Mouse (Mus musculus) hindbrain, embryonic 13.5 days (tissue): ENCODE measurements around the gene Nol3. TPM values are rescaled to one million over a fixed set of nuclear protein-coding genes. Genes with fewer than 3 reads are reported as not detected.
"Not testable (repeated sequence)": the region's sequence is repeated elsewhere in the genome, so short reads cannot be mapped to it uniquely, and the experiment has no call there.

ENCODE experiments used
- ATAC-seq: fragments of 200-750 bp; cut with Nextera tagmentation; 2 replicates; pipeline ENCODE4 v1.8.0; 2017; ENCODE audit warnings: moderate TSS enrichment; ENCODE audit not compliant: low FRiP score
- H3K27ac ChIP-seq: fragments of 300-500 bp; sonication (generic); 2 replicates; pipeline ENCODE4 v1.5.1; 2015; ENCODE audit warnings: inconsistent platforms, mild to moderate bottlenecking, moderate library complexity
- H3K27me3 ChIP-seq: fragments of 300-500 bp; sonication (generic); 2 replicates; pipeline ENCODE4 v1.6.1; 2015; ENCODE audit warnings: mild to moderate bottlenecking, inconsistent platforms
- H3K36me3 ChIP-seq: fragments of 300-500 bp; sonication (generic); 2 replicates; pipeline ENCODE4 v1.6.1; 2015; ENCODE audit warnings: mild to moderate bottlenecking, inconsistent platforms
- H3K4me1 ChIP-seq: fragments of 300-500 bp; sonication (generic); replicated peaks from 2 replicates; pipeline ENCODE4 v1.6.1; 2015; ENCODE audit warnings: inconsistent platforms
- H3K4me2 ChIP-seq: fragments of 300-500 bp; sonication (generic); 2 replicates; pipeline ENCODE4 v1.6.1; 2015; ENCODE audit warnings: inconsistent platforms, mild to moderate bottlenecking, moderate library complexity
- H3K4me3 ChIP-seq: fragments of 300-500 bp; sonication (generic); 2 replicates; pipeline ENCODE4 v1.5.1; 2015; ENCODE audit warnings: mild to moderate bottlenecking, inconsistent platforms
- H3K9ac ChIP-seq: fragments of 300-500 bp; sonication (generic); 2 replicates; pipeline ENCODE4 v1.6.1; 2015; ENCODE audit warnings: mild to moderate bottlenecking, inconsistent platforms
- H3K9me3 ChIP-seq: fragments of 300-500 bp; sonication (generic); 2 replicates; pipeline ENCODE4 v1.6.1; 2016; ENCODE audit warnings: inconsistent platforms
- WGBS: fragments of 180-500 bp; shearing (Covaris S2); methylation state at CpG from one replicate; pipeline ENCODE4 v1.1.7; 2015; 5-methylcytosine and 5-hydroxymethylcytosine counted together
- polyA plus RNA-seq: library from polyadenylated mRNA; unstranded; fragments of >200 nt; fragmentation: Nextera tagmentation; extraction: Ambion mirVana; gene quantifications from 2 replicates; pipeline ENCODE4 v1.2.1, GENCODE M21; 2015

Nol3 gene
- polyA plus RNA-seq, 1 experiment from 2014 or later = 4.5 TPM

DNA sequence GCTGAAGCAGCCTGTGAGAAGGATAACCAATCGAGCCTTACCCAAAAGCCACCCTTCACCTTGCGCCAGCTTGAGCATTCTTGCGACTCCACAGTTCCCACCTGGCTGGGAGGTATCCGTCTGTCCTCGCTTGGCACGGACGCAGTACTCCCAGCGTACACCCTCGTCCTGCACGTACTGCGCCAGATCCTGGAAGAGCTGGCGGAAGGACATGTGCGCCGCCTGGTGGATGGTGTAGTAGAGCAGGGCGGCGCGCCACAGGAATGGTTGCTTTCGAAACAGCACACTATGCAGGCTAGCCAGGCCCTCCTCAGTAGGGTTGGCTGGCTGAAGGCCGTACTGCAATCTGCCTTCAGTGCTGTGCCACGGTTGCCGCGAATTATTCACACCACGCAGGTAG, 7.1 kb downstream of the Nol3 start:
- Histone ChIP-seq H3K36me3 (peaks cover 61% of the 10 kb centered on the region), H3K9me3 (no peaks in the 10 kb centered on the region), H3K27ac (no peak overlapping the region), H3K4me1 (peaks cover 52% of the 10 kb centered on the region), H3K27me3 (peaks cover 41% of the 10 kb centered on the region), H3K4me2 (no peak overlapping the region), H3K9ac (no peak overlapping the region), H3K4me3 (no peak overlapping the region)
- WGBS = 27% methylated on average over 22 of the region's 23 CpGs
- ATAC-seq = no peak

DNA sequence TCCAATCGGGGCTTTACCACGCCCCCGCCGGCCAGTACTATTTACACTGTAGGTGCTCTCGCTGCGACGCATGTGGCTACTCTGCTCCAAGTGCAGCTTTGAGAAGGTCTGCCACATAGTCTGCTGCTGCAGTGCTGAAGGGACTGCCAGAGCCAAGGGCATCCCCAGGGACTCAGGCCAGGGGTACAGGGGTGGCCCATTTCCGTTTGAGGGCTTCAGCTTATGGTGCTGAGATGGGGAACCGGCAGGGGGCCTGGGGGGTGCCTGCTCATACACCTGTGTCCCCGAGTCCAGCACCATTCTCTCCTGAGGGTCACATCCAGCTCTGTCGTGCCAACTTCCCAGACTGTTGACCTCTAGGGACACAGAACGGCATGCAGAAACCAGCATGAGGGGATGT, 9.6 kb downstream of the Nol3 start:
- H3K9me3 ChIP-seq = no peaks in the 10 kb centered on the region
- WGBS = 41% methylated on average over 12 of the region's 12 CpGs
- H3K4me3 ChIP-seq = no peak overlapping the region
- H3K4me2 ChIP-seq = peak overlapping the region; percentile 82
- ATAC-seq = no peak
- peaks cover 61% of the 10 kb centered on the region for H3K4me1 ChIP-seq
- H3K9ac ChIP-seq = peak overlapping the region; percentile 51; the same call in 1 of the 2 replicates
- H3K27me3 ChIP-seq = peaks cover 19% of the 10 kb centered on the region
- peaks cover 48% of the 10 kb centered on the region for H3K36me3 ChIP-seq
- H3K27ac ChIP-seq = no peak overlapping the region

DNA sequence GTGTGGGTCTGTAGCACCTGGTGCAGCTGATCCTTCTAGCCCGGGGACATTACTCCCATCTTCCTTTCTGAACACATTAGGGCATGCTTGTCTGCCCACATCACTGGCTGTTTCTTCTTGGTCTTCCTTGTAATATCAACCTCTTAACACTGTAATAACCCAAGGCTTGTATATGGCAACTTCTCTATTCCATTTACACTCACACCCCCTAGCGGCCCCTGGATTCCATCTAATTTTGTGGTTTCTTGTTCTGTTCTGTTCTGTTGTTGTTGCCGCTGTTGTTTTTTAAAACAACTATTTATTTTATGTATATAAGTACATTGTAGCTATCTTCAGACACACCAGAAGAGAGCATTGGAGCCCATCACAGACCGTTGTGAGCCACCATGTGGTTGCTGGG, 11.0 kb downstream of the Nol3 start:
- Histone ChIP-seq H3K36me3 (peaks cover 37% of the 10 kb centered on the region), H3K27me3 (peaks cover 20% of the 10 kb centered on the region), H3K9me3 (no peaks in the 10 kb centered on the region), H3K4me1 (peaks cover 68% of the 10 kb centered on the region), H3K4me3 (peak overlapping the region; percentile 55), H3K9ac (peak overlapping the region; percentile 51; the same call in 1 of the 2 replicates), H3K27ac (no peak overlapping the region), H3K4me2 (peak overlapping the region; percentile 82)
- WGBS = 88% methylated on average over 4 of the region's 4 CpGs
- no peak for ATAC-seq

DNA sequence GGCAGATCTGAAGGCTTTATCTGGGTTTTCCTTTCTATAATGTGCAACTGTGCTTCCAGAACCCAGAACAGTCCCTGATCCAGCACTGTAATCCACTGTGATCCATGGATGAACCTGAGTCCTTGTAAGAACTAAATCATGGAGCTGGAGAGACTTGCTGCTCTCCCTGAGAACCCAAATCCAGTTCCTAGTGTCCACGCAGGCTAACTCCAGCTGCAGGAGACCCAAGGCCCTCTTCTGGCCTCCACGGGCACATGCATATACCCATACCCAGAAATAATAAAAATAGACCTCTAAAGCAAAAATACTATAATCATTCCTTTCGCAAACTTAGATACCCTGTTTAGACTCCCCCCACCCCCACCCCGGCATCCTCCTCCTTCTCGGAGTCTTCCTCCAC, 12.3 kb downstream of the Nol3 start:
- WGBS = 81% methylated on average over 5 of the region's 5 CpGs
- ATAC-seq = no peak
- Histone ChIP-seq H3K4me2 (peak overlapping the region; percentile 82), H3K27ac (no peak overlapping the region), H3K4me1 (peaks cover 68% of the 10 kb centered on the region), H3K36me3 (peaks cover 24% of the 10 kb centered on the region), H3K4me3 (peak overlapping the region; percentile 55), H3K9ac (peak overlapping the region; percentile 77), H3K27me3 (peaks cover 17% of the 10 kb centered on the region), H3K9me3 (no peaks in the 10 kb centered on the region)

DNA sequence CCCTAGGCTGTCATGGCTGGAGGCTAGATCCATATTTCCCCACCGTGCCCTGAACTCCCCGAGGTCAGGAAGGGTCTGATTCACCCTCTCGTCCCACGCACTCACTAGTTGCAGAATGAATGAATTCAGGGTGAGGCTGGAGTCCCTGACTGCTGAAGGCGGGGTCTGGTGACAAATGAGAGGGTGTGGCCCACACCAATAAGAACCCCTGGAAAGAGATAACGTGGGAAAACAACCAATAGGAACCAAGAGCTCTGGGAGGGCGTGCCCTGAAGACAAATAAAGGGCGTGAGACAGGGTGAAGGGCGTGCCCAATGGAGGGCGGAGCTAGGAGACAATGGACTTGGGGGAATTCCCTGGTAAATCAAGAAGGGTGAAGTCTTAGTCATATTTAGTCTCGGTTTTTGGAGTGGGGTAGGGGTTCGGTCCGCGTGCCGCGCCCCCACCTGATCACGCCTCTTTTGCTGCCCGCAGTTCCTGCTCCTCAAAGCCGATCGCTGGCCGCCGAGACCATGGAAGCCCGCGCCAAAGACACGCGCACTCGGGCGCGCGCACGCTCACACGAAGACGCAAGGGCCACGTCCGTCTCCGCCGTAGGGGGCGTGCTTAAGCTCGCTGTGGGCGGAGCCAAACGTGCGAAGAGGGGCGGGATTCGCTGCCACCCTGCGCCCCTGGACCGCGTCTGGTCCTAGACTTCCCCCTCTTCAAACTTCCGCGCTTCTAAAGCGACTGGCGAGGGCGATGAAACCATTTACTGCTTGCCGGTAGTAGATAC, 13.2 kb downstream of the Nol3 start:
- peaks cover 62% of the 10 kb centered on the region for H3K4me1 ChIP-seq
- peak overlapping the region; percentile 82 for H3K4me2 ChIP-seq
- no peaks in the 10 kb centered on the region for H3K9me3 ChIP-seq
- H3K36me3 ChIP-seq = peaks cover 17% of the 10 kb centered on the region
- WGBS = under 1% methylated on average over 53 of the region's 53 CpGs
- ATAC-seq = peak; percentile 93
- H3K4me3 ChIP-seq = peak overlapping the region; percentile 55
- peak overlapping the region; percentile 95 for H3K27ac ChIP-seq
- peak overlapping the region; percentile 77 for H3K9ac ChIP-seq
- H3K27me3 ChIP-seq = peaks cover 19% of the 10 kb centered on the region

DNA sequence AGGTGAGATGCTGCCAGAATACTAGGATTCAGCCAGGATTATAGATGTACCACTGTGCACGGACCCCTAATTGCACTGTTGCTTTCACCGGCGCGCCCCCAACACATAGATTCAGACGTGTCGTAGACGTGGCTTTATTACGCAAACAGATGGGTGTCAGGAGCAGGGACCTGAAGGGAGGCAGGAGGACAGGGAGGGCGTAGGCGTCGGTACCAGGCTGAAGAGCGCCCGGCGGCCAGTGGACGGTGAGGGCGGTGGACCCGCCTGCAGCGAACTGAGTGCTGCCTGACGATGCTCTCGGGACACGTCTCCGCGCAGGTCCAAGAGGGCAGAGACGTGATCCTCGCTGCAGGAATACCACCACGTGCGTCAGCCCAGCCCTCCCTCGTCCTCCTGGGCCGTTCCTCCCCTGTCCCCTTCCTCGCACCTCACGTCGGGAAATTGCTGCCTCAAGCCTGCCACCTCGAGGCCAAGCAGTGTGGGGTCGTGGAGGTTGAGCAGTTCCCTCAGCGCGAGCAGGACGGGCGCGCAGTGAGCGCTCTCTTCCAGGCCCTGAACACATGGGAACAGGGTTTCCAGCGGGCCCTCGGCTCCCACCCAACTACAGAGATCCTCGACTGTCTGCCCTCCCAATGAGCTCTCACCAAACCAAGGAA, 14.0 kb downstream of the Nol3 start, which contains the start of gene 4931428F04Rik:
Gene 4931428F04Rik, minus strand, starts transcription at position 60 of the 656 bp plus-strand sequence.
- H3K27me3 ChIP-seq = peaks cover 19% of the 10 kb centered on the region
- H3K36me3 ChIP-seq = peaks cover 11% of the 10 kb centered on the region
- H3K4me1 ChIP-seq = peaks cover 57% of the 10 kb centered on the region
- peak; percentile 54 for ATAC-seq
- peak within 1 kb of the TSS; percentile 77 for H3K9ac ChIP-seq
- peak within 1 kb of the TSS; percentile 82 for H3K4me2 ChIP-seq
- H3K27ac ChIP-seq = peak within 1 kb of the TSS; percentile 95
- 1% methylated on average over 43 of the region's 43 CpGs for WGBS
- H3K9me3 ChIP-seq = no peaks in the 10 kb centered on the region
- H3K4me3 ChIP-seq = peak within 1 kb of the TSS; percentile 55

DNA sequence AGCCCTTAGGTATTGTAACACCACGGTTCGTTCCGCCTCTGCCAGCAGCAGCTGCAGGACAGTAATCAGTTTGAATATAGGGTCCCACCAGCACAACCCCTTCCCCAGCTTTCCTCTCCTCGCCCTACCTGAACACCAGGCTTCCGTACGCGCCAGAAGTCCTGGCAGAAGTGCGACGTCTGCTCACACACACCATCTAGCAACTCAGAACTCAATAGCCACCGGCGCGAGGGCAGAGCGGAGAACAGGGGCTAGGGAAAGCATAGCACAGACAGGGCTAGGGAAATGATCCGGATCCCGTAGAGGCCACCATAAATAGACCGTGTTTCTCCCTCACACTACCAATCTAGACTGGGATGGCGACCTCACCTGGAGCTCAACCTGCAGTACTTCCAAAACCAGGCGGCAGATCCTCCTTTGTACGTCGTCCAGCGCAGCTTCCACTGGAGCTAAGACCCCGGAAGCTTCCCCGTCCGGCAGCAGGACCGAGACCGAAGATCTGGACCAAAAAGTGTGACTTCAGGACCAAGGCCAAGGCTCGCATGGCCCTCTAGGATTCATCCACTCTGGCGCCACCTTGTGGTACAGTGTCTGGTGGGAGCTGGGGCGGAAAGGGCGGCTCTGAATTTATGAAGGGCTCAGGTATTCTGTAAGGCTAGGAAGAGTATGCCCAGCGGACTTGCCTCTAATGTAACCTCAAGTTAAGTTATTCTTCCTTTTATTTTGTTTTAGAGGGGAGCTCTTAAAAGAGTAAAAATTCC, 14.8 kb downstream of the Nol3 start:
- no peak for ATAC-seq
- Histone ChIP-seq H3K27me3 (peaks cover 26% of the 10 kb centered on the region), H3K36me3 (peaks cover 3% of the 10 kb centered on the region), H3K9me3 (no peaks in the 10 kb centered on the region), H3K4me1 (peaks cover 48% of the 10 kb centered on the region), H3K27ac (no peak overlapping the region), H3K4me3 (peak overlapping the region; percentile 55), H3K9ac (peak overlapping the region; percentile 69), H3K4me2 (peak overlapping the region; percentile 82)
- 7% methylated on average over 31 of the region's 31 CpGs for WGBS

DNA sequence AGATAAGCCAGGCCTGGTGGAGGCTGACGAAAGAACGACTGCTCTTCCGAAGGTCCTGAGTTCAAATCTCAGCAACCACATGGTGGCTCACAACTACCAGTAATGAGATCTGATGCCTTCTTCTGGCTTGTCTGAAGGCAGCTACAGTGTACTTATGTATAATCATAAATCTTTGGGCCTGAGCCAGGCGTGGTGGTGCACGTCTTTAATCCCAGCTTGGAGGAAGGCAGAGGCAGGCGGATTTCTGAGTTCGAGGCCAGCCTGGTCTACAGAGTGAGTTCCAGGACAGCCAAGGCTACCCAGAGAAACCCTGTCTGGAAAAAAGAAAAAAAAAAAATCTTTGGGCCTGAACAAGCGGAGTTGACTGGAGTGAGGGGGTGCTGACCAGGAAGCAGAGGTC, 15.4 kb downstream of the Nol3 start:
- not testable (repeated sequence) for H3K9me3 ChIP-seq, H3K9ac ChIP-seq, H3K36me3 ChIP-seq, ATAC-seq, H3K27ac ChIP-seq, H3K4me2 ChIP-seq
- H3K4me3 ChIP-seq = 0 out of 2 replicates have a peak overlapping the region, but pooled peaks have one; percentile 55
- peaks cover 42% of the 10 kb centered on the region for H3K4me1 ChIP-seq
- H3K27me3 ChIP-seq = peaks cover 26% of the 10 kb centered on the region
- WGBS = 89% methylated on average over 8 of the region's 8 CpGs

DNA sequence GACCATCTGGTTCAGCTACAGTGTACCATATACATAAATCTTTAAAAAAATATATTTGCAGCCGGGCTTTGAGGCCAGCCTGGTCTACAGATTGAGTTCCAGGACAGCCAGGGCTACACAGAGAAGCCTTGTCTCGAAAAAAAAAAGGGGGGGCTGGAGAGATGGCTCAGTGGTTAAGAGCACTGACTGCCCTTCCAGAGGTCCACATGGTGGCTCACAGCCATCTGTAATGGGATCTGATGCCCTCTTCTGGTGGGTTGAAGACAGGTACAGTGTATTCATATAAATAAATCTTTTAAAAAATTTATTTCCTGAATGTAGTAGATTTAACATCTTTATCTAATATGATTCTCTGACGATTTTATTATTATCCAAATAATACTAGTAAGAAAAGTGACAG, 15.9 kb downstream of the Nol3 start:
- WGBS = 75% methylated on average over 3 of the region's 3 CpGs
- H3K4me2 ChIP-seq, H3K9ac ChIP-seq, H3K9me3 ChIP-seq, H3K27ac ChIP-seq, H3K36me3 ChIP-seq, H3K4me3 ChIP-seq, ATAC-seq: not testable (repeated sequence)
- Histone ChIP-seq H3K27me3 (peaks cover 26% of the 10 kb centered on the region), H3K4me1 (peaks cover 40% of the 10 kb centered on the region)

DNA sequence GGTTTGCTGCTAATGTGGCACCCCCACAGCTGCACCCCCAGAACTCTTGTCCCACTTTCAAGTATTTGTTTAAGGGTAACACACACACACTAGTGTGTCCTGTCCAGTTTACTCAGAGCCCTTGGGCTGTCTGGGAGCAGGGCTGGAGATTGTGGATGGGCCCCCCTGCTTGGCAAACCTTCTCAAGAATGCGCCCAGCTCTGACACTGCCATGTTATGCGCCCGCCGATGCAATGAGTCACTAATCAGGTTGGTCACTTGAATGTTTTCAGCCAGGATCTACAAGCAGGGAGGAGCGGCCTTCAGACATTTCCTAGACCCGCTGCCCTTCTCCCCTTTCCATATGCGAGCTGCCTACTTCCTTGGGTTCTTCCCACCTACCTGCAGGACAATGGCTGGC, 16.5 kb downstream of the Nol3 start:
- no peak overlapping the region for H3K9ac ChIP-seq
- peaks cover 26% of the 10 kb centered on the region for H3K27me3 ChIP-seq
- ATAC-seq = no peak
- no peak overlapping the region for H3K4me2 ChIP-seq
- 79% methylated on average over 7 of the region's 7 CpGs for WGBS
- H3K4me1 ChIP-seq = peaks cover 38% of the 10 kb centered on the region
- H3K36me3 ChIP-seq = no peaks in the 10 kb centered on the region
- H3K9me3 ChIP-seq = no peaks in the 10 kb centered on the region
- H3K27ac ChIP-seq = no peak overlapping the region
- no peak overlapping the region for H3K4me3 ChIP-seq

DNA sequence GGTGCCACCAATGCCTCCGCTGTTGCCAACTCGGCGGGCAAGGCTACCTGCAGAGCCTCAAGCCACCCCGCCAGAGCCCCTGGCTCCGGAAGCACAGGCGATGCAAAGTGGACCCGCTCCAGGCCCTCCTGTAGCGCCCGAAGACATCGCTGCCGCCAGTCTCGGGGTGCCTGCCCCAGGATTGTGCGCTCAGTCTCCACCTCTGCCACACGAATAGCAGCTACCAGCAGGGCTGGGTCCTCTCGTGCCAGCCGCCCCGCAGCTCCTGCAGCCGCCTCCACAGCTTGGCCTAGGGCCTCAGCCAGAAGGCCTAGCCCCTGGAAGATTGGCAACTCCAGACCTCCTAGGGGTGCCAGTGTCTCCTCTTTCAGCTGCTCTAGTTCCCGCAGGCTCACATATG, 17.5 kb downstream of the Nol3 start:
- Histone ChIP-seq H3K4me3 (no peak overlapping the region), H3K9ac (no peak overlapping the region; the same call in 1 of the 2 replicates), H3K27ac (no peak overlapping the region), H3K4me2 (no peak overlapping the region), H3K36me3 (no peaks in the 10 kb centered on the region), H3K9me3 (no peaks in the 10 kb centered on the region), H3K27me3 (peaks cover 26% of the 10 kb centered on the region), H3K4me1 (peaks cover 35% of the 10 kb centered on the region)
- ATAC-seq = no peak
- 65% methylated on average over 19 of the region's 19 CpGs for WGBS

DNA sequence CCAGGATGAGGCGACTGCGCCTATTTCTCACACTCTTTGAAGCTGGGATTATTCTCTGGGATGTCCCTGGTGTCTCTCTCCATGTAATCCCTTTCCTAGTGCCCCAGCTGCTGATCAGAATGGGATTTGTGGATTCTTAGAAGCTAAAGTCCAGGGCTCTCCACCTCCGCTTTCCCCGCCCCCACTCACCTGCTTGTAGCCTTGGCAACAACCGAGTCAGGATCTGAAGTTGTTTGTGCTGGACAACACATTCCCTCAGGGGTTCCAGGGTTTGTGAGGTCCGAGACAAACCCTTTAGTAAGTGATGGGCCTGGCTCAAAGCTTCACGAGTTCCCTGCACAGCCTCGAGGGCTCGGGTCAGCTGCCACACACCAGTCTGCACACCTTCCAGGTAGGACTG, 18.8 kb downstream of the Nol3 start:
- Histone ChIP-seq H3K4me2 (0 out of 2 replicates have a peak overlapping the region, but pooled peaks have one; percentile 21), H3K27me3 (peaks cover 26% of the 10 kb centered on the region), H3K27ac (no peak overlapping the region), H3K9me3 (no peaks in the 10 kb centered on the region), H3K4me1 (peaks cover 42% of the 10 kb centered on the region), H3K36me3 (peaks cover 9% of the 10 kb centered on the region), H3K4me3 (peak overlapping the region; percentile 5; the same call in 1 of the 2 replicates), H3K9ac (no peak overlapping the region)
- WGBS = 74% methylated on average over 9 of the region's 9 CpGs
- ATAC-seq = no peak
